Mouse (Mus musculus) cerebellum, postnatal 10 days (tissue): ENCODE results near the gene Usp37.

Experiments
- DNase-seq, 2 experiments: peaks; one replicate each; pipeline ENCODE4 v3.0.0; 2021; ENCODE audit warnings: mixed read lengths in 2 of 2

Gene Usp37

DNA sequence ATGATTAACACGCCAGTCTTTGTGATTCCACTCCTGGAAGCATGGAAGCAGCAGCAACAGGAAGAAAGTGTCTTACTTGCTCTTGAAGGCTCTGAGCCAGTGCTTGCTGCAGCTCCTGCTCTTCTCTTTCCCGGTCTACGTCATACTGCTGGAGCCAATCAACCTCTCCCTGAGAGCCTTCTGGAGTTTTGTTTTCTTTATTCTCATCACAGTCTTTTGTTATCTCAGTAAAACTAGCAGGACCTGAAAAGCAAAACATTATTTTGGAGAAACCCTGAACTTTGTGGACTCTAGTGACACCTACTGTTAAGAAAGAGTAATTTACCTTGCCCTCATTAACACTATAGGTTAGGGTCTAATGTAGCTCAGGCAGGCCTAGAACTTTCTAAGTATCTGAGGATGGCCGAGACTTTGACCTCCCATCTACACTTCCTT is 91.5 kb downstream of the Usp37 start:
- DNase-seq: peak in 1 of 2 experiments; percentile 42

DNA sequence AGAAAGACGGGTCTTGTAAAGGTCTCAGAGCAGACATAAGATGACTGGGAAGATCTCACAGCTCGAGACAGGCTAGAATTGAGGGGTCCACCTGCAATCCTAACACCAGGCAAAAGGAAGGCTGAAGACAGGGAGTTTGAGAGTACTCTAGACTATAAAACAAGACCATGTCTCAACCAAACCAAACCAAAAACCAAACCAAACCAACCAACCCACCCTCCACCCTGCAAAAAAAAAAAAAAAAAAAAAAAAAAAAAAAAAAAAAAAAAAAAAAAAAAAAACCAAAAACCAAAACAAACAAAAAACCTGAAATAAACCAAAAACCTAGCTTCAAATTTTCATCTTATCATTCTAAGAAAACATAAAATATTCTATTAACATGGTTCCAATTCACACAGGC is 99.5 kb downstream of the Usp37 start:
- DNase-seq: no peak

- no peak for DNase-seq
Measured at GRCm38 (mm10) chr1:74439166-74439876, 104.8 kb downstream of the Usp37 start.

DNA sequence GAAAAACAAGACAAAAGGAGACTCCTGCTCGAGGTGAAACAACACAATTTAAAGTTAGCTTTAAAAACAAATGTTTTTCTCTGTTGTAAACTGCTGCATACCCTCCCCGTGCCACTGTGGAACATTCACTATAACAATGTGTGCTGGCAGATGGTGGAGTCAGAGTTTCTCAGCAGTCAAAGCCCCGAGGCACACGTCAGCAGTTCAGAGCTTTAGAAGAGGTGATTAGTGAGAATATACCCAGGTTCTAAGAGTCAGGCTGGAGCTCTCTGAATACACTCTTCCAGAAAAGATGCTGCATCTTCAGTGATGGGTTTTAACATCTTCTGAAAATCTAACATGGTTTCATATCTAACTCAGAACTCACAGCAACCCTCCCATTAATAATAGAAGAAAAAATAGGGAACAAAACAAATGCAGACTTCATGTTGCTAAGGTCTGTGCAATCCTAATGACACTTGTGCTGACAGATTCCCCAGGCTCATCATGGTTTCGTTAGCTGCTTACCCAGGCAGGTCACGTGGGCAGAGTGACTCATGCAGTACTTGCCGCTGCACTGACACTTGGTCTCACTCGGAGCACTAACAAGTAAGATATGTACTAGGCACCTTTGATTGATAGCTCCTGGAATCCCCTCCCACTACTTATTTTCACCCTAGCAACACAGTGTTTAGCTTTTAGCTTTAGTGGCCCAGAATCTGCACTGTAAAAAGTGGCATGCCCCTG is 106.2 kb downstream of the Usp37 start:
- no peak for DNase-seq

GRCm38 (mm10) chr1:74435563-74435962 is 108.5 kb downstream of the Usp37 start:
- no peak for DNase-seq

DNA sequence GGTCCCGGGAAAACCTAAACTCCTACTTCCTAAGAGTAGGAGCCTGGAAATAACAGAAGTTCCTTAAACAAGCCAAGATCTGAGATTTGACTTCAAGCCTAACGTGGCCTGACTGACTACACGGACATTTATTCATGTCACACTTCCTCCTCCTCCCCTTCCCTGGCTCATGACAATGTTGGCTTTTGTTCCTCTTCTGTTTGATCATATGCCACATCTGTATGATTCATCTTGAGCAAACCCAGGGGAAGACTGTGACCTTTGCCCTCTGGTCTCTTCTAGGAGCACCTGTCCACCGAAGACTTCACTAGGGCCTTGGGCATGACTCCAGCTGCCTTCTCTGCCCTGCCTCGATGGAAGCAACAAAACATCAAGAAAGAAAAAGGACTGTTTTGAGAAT is 109.5 kb downstream of the Usp37 start:
- DNase-seq: no peak

GRCm38 (mm10) chr1:74433220-74433619 is 110.9 kb downstream of the Usp37 start:
- DNase-seq: no peak

DNA sequence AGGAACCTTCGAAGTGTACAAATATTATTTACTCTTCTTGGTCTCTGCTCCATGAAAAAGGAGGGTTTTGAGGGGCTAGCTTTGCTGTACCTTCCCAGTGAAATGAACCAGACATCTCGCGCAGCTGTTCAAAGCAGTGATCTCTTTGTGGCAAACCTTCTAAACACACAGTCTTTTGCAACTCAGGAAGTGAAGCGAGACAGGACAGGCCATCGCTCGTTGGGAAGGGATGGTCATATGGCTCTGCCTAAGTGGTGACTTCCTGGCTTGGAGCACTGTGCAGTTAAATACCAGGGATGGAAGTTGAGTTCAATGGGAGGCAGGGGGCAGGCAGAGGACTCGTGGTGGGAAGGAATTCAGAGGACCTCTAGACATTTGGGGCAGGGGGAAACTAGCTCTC is 118.2 kb downstream of the Usp37 start:
- DNase-seq: no peak

- no peak for DNase-seq
Measured at GRCm38 (mm10) chr1:74423147-74423546, 120.9 kb downstream of the Usp37 start.

GRCm38 (mm10) chr1:74419440-74419794 is 124.7 kb downstream of the Usp37 start:
- DNase-seq: no peak

- DNase-seq: peak; percentile 55 to 58
Measured at GRCm38 (mm10) chr1:74418747-74419439, 125.2 kb downstream of the Usp37 start.

DNA sequence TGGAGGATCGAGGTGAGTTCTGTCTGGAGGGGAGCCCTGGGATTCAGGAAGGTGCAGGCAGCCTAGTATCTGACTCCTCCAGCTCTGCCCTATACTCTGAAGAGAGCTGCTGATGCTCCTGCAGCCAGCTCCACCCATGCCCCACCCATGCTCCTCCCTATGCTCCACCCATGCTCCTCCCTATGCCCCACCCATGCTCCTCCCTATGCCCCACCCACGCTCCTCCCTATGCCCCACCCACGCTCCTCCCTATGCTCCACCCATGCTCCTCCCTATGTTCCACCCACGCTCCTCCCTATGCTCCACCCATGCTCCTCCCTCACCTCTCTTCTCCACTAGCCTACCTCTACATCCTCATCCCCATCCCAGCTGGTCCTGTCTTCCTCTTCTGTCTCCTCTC is 128.9 kb downstream of the Usp37 start:
- DNase-seq: peak in 1 of 2 experiments; percentile 46

- DNase-seq: no peak
Measured at GRCm38 (mm10) chr1:74412711-74413110, 131.4 kb downstream of the Usp37 start.

DNA sequence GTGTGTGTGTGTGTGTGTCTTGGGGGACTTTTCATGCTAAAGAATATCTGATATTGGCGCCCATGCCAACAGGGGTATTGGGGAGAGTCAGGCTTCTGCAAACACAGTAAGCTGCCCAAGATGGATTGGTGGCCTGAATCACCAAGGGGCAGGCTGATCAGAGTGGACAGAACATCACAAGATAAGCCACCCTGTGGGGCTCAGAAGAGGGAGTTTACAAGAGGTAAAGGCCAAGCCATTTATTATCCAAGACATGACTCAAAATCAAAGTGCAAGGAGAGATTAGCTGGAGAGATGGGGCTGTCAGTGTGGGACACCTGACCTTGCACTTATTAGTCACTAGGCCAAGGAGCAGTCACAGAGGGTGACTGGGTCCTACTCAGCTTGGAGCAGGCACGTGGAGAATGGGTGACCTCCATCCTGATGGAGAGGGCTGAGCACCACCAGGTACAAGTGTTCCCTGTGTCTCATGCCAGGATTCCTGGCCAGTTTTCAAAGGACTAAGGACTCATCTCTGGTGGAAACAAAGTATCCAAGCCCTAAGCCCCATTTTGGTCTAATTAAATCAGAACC is 132.2 kb downstream of the Usp37 start:
- no peak for DNase-seq

GRCm38 (mm10) chr1:74408589-74409504 is 135.2 kb downstream of the Usp37 start, which contains the start of gene Vil1:
Gene Vil1 (plus strand): TSS chr1:74409376.
- no peak for DNase-seq

- DNase-seq: no peak
Measured at GRCm38 (mm10) chr1:74404206-74404605, 139.9 kb downstream of the Usp37 start.

- no peak for DNase-seq
Measured at GRCm38 (mm10) chr1:74401015-74401702, 142.9 kb downstream of the Usp37 start.

- DNase-seq: no peak
Measured at GRCm38 (mm10) chr1:74400531-74400930, 143.6 kb downstream of the Usp37 start.

- peak; percentile 79 to 83 for DNase-seq
Measured at GRCm38 (mm10) chr1:74397919-74398451, 146.1 kb downstream of the Usp37 start.

- DNase-seq: peak; percentile 94 to 97
Measured at GRCm38 (mm10) chr1:74397268-74397918, 146.7 kb downstream of the Usp37 start.
